Mouse (Mus musculus): ENCODE data around the gene Prpf3. TPM values are rescaled to one million over a fixed set of nuclear protein-coding genes. Genes with fewer than 3 reads are reported as not detected.
"Not testable (repeated sequence)": the region's sequence is repeated elsewhere in the genome, so short reads cannot be mapped to it uniquely, and the experiment has no call there.

Prpf3 gene
- 33.5 and 35.7 TPM in 2 replicates for polyA plus RNA-seq (2014; fragmentation: Nextera tagmentation; extraction: Ambion mirVana)

DNA sequence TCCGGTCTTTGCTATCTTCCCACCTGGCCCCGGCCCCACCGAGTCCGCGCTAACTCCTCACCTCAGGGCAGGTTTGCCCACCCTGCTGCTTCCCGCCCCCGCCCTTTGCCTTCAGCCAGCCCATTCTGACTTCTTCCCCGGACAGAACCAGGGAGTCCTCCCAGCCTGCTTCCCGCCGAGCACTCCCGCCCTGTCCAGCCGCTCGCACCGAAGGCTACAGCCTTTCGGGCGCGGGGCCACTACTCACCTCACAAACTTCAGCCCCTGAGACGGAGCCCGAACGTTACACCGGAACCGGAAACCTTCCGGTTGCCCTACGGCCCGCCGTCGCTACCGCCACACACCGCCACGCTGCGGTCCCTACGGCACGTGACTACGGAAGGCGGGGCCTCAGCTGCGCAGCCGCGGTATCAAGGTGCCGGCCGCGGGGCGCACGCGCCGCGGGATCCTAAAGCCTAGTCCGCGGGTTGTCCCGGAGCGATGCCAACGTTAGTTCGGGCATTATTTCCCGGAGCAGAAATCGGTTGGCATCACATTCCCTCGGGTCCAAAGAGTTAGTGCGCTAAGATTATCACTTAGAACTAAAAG is at the start of gene Prpf3:
Gene Prpf3, minus strand, starts transcription at position 384 of the 588 bp plus-strand sequence.
- Histone ChIP-seq H3K4me1 (replicated peaks; ENCODE audit: control insufficient read depth, insufficient read depth, low read length) (peaks cover 11% of the 10 kb centered on the region), H3K36me3 (replicated peaks; ENCODE audit: control insufficient read depth, insufficient read depth) (peaks cover 28% of the 10 kb centered on the region), H3K27ac (peak within 1 kb of the TSS; percentile 79), H3K4me2 (replicated peaks) (peak within 1 kb of the TSS; percentile 56), H3K9ac (peak within 1 kb of the TSS; percentile 71), H3K4me3 (replicated peaks; ENCODE audit: low read length) (peak within 1 kb of the TSS; percentile 84), H3K9me3 (ENCODE audit: control insufficient read depth, low read length) (no peaks in the 10 kb centered on the region), H3K27me3 (ENCODE audit: control insufficient read depth, insufficient read depth, low read length) (no peaks in the 10 kb centered on the region)
- under 1% methylated on average over 56 of the region's 56 CpGs for WGBS
- peak; percentile 92 for DNase-seq (ENCODE audit: low spot score)
- peak; percentile 97 for ATAC-seq (ENCODE audit: low FRiP score)

- Histone ChIP-seq H3K9ac (peak within 1 kb of the TSS; percentile 38), H3K4me2 (replicated peaks) (peak within 1 kb of the TSS; percentile 62), H3K4me1 (replicated peaks; ENCODE audit: control insufficient read depth, insufficient read depth, low read length) (peaks cover 21% of the 10 kb centered on the region), H3K27ac (no peak within 1 kb of the TSS), H3K36me3 (replicated peaks; ENCODE audit: control insufficient read depth, insufficient read depth) (no peaks in the 10 kb centered on the region), H3K9me3 (ENCODE audit: control insufficient read depth, low read length) (no peaks in the 10 kb centered on the region), H3K27me3 (ENCODE audit: control insufficient read depth, insufficient read depth, low read length) (peaks cover 20% of the 10 kb centered on the region; the same call in 1 of the 2 replicates), H3K4me3 (replicated peaks; ENCODE audit: low read length) (peak within 1 kb of the TSS; percentile 27)
- ATAC-seq (ENCODE audit: low FRiP score) (peak; percentile 35; the same call in 1 of the 2 replicates), DNase-seq (ENCODE audit: low spot score) (no peak)
- WGBS: under 1% methylated on average over 15 of the region's 15 CpGs
These were observed 48.9 kb upstream of the Prpf3 start, which contains the start of gene Car14 for GRCm38 (mm10) chr3:95904568-95904967. Gene Car14 (minus strand): TSS chr3:95904691.

- Histone ChIP-seq H3K36me3 (replicated peaks; ENCODE audit: control insufficient read depth, insufficient read depth) (no peaks in the 10 kb centered on the region), H3K4me1 (replicated peaks; ENCODE audit: control insufficient read depth, insufficient read depth, low read length) (peaks cover 21% of the 10 kb centered on the region), H3K9me3 (ENCODE audit: control insufficient read depth, low read length) (no peaks in the 10 kb centered on the region), H3K9ac (peak overlapping the region; percentile 38; the same call in 1 of the 2 replicates), H3K4me2 (replicated peaks) (peak overlapping the region; percentile 62), H3K27me3 (ENCODE audit: control insufficient read depth, insufficient read depth, low read length) (peaks cover 20% of the 10 kb centered on the region; the same call in 1 of the 2 replicates), H3K4me3 (replicated peaks; ENCODE audit: low read length) (peak overlapping the region; percentile 27), H3K27ac (no peak overlapping the region)
- whole genome bisulfite sequencing: under 1% methylated on average over 15 of the region's 15 CpGs
- DNase-seq (ENCODE audit: low spot score): no peak
- ATAC-seq (ENCODE audit: low FRiP score): no peak
These were observed 48.2 kb upstream of the Prpf3 start for GRCm38 (mm10) chr3:95903753-95904502.

DNA sequence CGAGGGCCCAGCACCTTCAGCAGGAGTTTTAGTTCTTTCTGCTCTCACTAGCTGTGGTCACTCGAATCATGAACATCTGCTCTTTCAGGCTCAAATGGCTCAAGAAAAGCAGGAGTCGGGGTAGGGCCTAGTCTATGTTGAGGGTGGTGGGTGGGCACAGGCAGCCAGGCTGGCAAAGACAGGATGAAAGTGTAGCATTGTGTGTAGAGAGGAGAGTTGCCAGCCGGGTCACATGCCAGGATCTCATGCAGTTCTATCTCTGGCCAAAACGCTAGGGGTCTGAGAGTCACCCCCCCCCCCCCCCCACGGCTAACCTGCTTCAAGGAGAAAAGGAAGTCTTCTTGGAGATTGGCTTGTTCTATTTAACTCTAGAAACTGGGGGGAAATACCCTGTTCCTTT is 47.0 kb upstream of the Prpf3 start:
- Histone ChIP-seq H3K27ac (no peak overlapping the region), H3K9me3 (ENCODE audit: control insufficient read depth, low read length) (no peaks in the 10 kb centered on the region), H3K36me3 (replicated peaks; ENCODE audit: control insufficient read depth, insufficient read depth) (no peaks in the 10 kb centered on the region; the same call in 1 of the 2 replicates), H3K4me2 (replicated peaks) (no peak overlapping the region), H3K4me1 (replicated peaks; ENCODE audit: control insufficient read depth, insufficient read depth, low read length) (peaks cover 21% of the 10 kb centered on the region), H3K9ac (no peak overlapping the region), H3K27me3 (ENCODE audit: control insufficient read depth, insufficient read depth, low read length) (peaks cover 20% of the 10 kb centered on the region; the same call in 1 of the 2 replicates), H3K4me3 (replicated peaks; ENCODE audit: low read length) (no peak overlapping the region)
- DNase-seq (ENCODE audit: low spot score) (no peak), ATAC-seq (ENCODE audit: low FRiP score) (no peak)
- 39% methylated on average over 5 of the region's 6 CpGs for WGBS

DNA sequence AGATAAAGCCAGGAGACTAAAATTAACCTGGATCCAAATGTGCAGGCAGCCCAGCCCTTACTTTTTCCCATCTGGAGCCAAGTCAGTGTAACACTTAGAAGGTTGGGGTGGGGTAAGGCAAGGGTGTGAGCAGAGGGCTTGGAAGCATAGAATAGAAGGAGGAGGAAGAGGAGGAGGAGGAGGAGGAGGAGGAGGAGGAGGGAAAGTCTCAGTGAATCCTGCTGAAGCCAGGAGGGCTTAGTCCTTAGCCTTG is 46.6 kb upstream of the Prpf3 start:
- ATAC-seq (ENCODE audit: low FRiP score): no peak
- H3K4me3 ChIP-seq (replicated peaks; ENCODE audit: low read length): no peak overlapping the region
- H3K27me3 ChIP-seq (ENCODE audit: control insufficient read depth, insufficient read depth, low read length): peaks cover 16% of the 10 kb centered on the region; the same call in 1 of the 2 replicates
- H3K4me1 ChIP-seq (replicated peaks; ENCODE audit: control insufficient read depth, insufficient read depth, low read length): peaks cover 21% of the 10 kb centered on the region
- no peak for DNase-seq (ENCODE audit: low spot score)
- H3K4me2 ChIP-seq (replicated peaks): no peak overlapping the region
- no peak overlapping the region for H3K27ac ChIP-seq
- no peaks in the 10 kb centered on the region for H3K9me3 ChIP-seq (ENCODE audit: control insufficient read depth, low read length)
- H3K9ac ChIP-seq: no peak overlapping the region
- H3K36me3 ChIP-seq (replicated peaks; ENCODE audit: control insufficient read depth, insufficient read depth): no peaks in the 10 kb centered on the region; the same call in 1 of the 2 replicates

- no peaks in the 10 kb centered on the region; the same call in 1 of the 2 replicates for H3K36me3 ChIP-seq (replicated peaks; ENCODE audit: control insufficient read depth, insufficient read depth)
- no peak overlapping the region for H3K27ac ChIP-seq
- no peak overlapping the region for H3K9ac ChIP-seq
- no peak for ATAC-seq (ENCODE audit: low FRiP score)
- peaks cover 21% of the 10 kb centered on the region for H3K4me1 ChIP-seq (replicated peaks; ENCODE audit: control insufficient read depth, insufficient read depth, low read length)
- no peak overlapping the region for H3K4me3 ChIP-seq (replicated peaks; ENCODE audit: low read length)
- 76% methylated on average over 9 of the region's 9 CpGs for WGBS
- H3K27me3 ChIP-seq (ENCODE audit: control insufficient read depth, insufficient read depth, low read length): peaks cover 14% of the 10 kb centered on the region; the same call in 1 of the 2 replicates
- no peak overlapping the region for H3K4me2 ChIP-seq (replicated peaks)
- DNase-seq (ENCODE audit: low spot score): no peak
- H3K9me3 ChIP-seq (ENCODE audit: control insufficient read depth, low read length): no peaks in the 10 kb centered on the region
These were observed 46.1 kb upstream of the Prpf3 start for GRCm38 (mm10) chr3:95901616-95902372.

- no peak overlapping the region for H3K27ac ChIP-seq
- no peak for ATAC-seq (ENCODE audit: low FRiP score)
- H3K4me3 ChIP-seq (replicated peaks; ENCODE audit: low read length): no peak overlapping the region
- 84% methylated on average over 13 of the region's 13 CpGs for WGBS
- peaks cover 5% of the 10 kb centered on the region; the same call in 1 of the 2 replicates for H3K36me3 ChIP-seq (replicated peaks; ENCODE audit: control insufficient read depth, insufficient read depth)
- no peak overlapping the region for H3K9ac ChIP-seq
- DNase-seq (ENCODE audit: low spot score): no peak
- H3K27me3 ChIP-seq (ENCODE audit: control insufficient read depth, insufficient read depth, low read length): 0 out of 2 replicates have a peak, but pooled peaks cover 6% of the 10 kb centered on the region
- no peaks in the 10 kb centered on the region for H3K9me3 ChIP-seq (ENCODE audit: control insufficient read depth, low read length)
- H3K4me1 ChIP-seq (replicated peaks; ENCODE audit: control insufficient read depth, insufficient read depth, low read length): peaks cover 10% of the 10 kb centered on the region
- no peak overlapping the region for H3K4me2 ChIP-seq (replicated peaks)
These were observed 44.3 kb upstream of the Prpf3 start for GRCm38 (mm10) chr3:95899800-95900524.

GRCm38 (mm10) chr3:95895501-95895900 is 39.8 kb upstream of the Prpf3 start:
- DNase-seq (ENCODE audit: low spot score); ATAC-seq (ENCODE audit: low FRiP score); H3K27me3 ChIP-seq (ENCODE audit: control insufficient read depth, insufficient read depth, low read length); H3K4me3 ChIP-seq (replicated peaks; ENCODE audit: low read length); H3K9ac ChIP-seq; H3K4me1 ChIP-seq (replicated peaks; ENCODE audit: control insufficient read depth, insufficient read depth, low read length); H3K27ac ChIP-seq; H3K36me3 ChIP-seq (replicated peaks; ENCODE audit: control insufficient read depth, insufficient read depth); H3K9me3 ChIP-seq (ENCODE audit: control insufficient read depth, low read length): not testable (repeated sequence)
- WGBS: 89% methylated on average over 7 of the region's 7 CpGs
- peak overlapping the region; percentile 93; the same call in 1 of the 2 replicates for H3K4me2 ChIP-seq (replicated peaks)
